Mouse (Mus musculus): ENCODE data around the gene Samd5. TPM values are rescaled to one million over a fixed set of nuclear protein-coding genes. Genes with fewer than 3 reads are reported as not detected.

The Samd5 gene
- polyA plus RNA-seq, 1 experiment from 2014 or later: 5.4 TPM

DNA sequence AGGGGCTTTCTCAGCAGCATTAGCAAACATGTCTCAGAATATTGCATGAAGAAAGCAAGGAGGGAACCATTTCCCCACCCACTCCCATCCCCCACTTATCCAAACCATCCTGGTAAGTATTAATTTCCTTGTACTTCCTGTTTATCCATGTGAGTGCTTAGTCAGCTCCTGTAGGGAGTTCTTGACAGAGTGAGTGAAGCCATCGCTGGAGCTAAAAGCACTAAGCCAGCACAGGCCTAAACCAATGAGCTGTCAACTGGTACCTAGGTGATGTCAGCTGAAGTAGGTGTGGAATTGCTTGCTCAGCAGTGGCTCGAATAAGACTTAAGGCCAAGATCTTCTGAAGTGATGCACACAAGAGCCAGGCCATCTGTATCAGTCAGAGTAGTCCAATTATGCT is 34.3 kb downstream of the Samd5 start:
- Histone ChIP-seq H3K36me3 (ENCODE audit: control insufficient read depth, insufficient read depth, low read length) (no peaks in the 10 kb centered on the region), H3K27me3 (ENCODE audit: control insufficient read depth, insufficient read depth, low read length) (no peaks in the 10 kb centered on the region), H3K4me2 (ENCODE audit: low read depth, low read length) (no peak overlapping the region), H3K27ac (ENCODE audit: low read length) (no peak overlapping the region), H3K4me1 (ENCODE audit: control insufficient read depth, insufficient read depth, low read length) (no peaks in the 10 kb centered on the region), H3K9ac (ENCODE audit: low read length) (no peak overlapping the region), H3K4me3 (replicated peaks; ENCODE audit: low read length) (no peak overlapping the region), H3K9me3 (replicated peaks; ENCODE audit: control insufficient read depth, low read length) (no peaks in the 10 kb centered on the region)
- 39% methylated on average over 2 of the region's 2 CpGs for WGBS
- no peak for ATAC-seq (ENCODE audit: insufficient read depth, low FRiP score)

DNA sequence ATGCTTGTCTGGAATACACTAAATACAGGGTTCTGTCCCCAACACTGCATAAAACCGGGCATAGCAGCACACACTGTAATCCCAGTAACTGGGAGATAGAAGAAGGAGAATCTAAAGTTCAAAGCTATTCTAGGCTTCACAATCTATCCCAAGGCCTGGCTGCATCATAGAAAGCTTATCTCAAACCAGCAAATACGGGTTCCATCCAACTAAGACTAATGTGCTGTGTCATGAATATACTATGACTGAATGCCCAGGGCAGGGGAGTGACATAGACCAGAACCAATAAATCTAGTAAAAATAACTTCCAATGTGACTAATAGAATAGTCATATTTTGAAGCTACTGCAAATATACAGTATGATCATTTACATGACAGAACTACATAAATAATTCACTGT is 35.0 kb downstream of the Samd5 start:
- Histone ChIP-seq H3K27me3 (ENCODE audit: control insufficient read depth, insufficient read depth, low read length) (no peaks in the 10 kb centered on the region), H3K4me3 (replicated peaks; ENCODE audit: low read length) (no peak overlapping the region), H3K9me3 (replicated peaks; ENCODE audit: control insufficient read depth, low read length) (no peaks in the 10 kb centered on the region), H3K4me1 (ENCODE audit: control insufficient read depth, insufficient read depth, low read length) (no peaks in the 10 kb centered on the region), H3K27ac (ENCODE audit: low read length) (no peak overlapping the region), H3K9ac (ENCODE audit: low read length) (no peak overlapping the region), H3K4me2 (ENCODE audit: low read depth, low read length) (no peak overlapping the region), H3K36me3 (ENCODE audit: control insufficient read depth, insufficient read depth, low read length) (no peaks in the 10 kb centered on the region)
- ATAC-seq (ENCODE audit: insufficient read depth, low FRiP score): no peak
- WGBS: 60% methylated on average over 2 of the region's 2 CpGs

DNA sequence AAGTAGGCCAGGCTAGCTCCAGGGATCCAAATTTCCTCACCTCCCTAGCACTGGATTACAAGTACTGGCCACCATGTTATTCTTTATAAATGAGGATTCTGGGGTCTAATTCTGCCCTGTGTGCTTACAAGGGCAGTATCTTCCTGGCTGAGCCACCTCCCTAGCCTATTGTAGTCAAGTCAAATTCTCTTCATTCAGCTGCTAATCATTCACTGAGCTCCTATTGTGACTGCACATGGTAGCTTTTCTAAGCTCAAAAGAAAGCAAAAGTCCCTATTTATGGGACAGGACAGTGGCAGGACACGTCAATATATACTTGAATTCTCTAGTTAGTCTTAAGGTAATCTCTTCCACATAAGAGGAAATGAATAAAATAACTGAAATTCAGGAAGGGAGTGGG is 49.7 kb downstream of the Samd5 start:
- 64% methylated on average over 1 of the region's 1 CpGs for WGBS
- Histone ChIP-seq H3K9ac (ENCODE audit: low read length) (no peak overlapping the region), H3K4me2 (ENCODE audit: low read depth, low read length) (no peak overlapping the region), H3K9me3 (replicated peaks; ENCODE audit: control insufficient read depth, low read length) (no peaks in the 10 kb centered on the region), H3K27ac (ENCODE audit: low read length) (no peak overlapping the region), H3K4me1 (ENCODE audit: control insufficient read depth, insufficient read depth, low read length) (no peaks in the 10 kb centered on the region), H3K4me3 (replicated peaks; ENCODE audit: low read length) (no peak overlapping the region), H3K36me3 (ENCODE audit: control insufficient read depth, insufficient read depth, low read length) (no peaks in the 10 kb centered on the region), H3K27me3 (ENCODE audit: control insufficient read depth, insufficient read depth, low read length) (no peaks in the 10 kb centered on the region)
- ATAC-seq (ENCODE audit: insufficient read depth, low FRiP score): no peak

DNA sequence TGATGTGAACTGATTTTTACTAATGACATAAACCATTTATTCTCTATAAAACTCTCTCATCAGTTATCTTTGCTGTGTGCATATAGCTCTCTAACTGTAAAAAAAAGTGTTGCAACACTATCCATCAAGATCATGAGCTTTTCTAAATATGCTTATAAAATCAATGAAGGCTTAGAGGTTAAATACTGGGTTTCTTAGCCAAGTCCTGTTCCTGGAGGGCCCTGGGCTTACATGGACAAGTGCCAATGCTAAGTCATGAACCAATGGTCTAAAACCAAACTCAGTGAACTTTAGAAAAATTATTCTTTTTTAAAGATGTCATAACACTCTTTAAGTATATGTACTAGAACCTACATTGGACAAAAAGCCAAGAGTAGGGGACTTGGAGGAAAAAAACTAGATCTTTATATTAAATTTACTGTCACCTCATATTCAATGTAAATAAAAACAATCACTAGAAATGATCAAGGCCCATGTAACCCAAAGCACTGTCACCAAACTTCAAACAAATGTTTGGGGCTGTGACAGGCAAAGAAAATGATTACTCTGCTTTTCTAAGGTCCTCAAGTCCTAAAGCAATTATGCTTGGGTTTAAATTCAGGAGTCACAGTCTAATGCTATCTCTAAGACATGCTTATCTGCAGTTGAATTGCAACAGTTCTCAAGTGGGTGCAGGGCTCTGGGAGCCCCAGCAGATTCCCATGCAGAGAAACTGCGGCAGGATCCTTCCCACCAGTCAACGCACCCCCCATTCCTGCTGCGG is 52.9 kb downstream of the Samd5 start:
- H3K4me3 ChIP-seq (replicated peaks; ENCODE audit: low read length): no peak overlapping the region
- H3K27ac ChIP-seq (ENCODE audit: low read length): no peak overlapping the region
- no peak overlapping the region for H3K4me2 ChIP-seq (ENCODE audit: low read depth, low read length)
- no peaks in the 10 kb centered on the region for H3K36me3 ChIP-seq (ENCODE audit: control insufficient read depth, insufficient read depth, low read length)
- WGBS: 82% methylated on average over 3 of the region's 3 CpGs
- no peaks in the 10 kb centered on the region for H3K27me3 ChIP-seq (ENCODE audit: control insufficient read depth, insufficient read depth, low read length)
- H3K9ac ChIP-seq (ENCODE audit: low read length): no peak overlapping the region
- ATAC-seq (ENCODE audit: insufficient read depth, low FRiP score): no peak
- H3K4me1 ChIP-seq (ENCODE audit: control insufficient read depth, insufficient read depth, low read length): no peaks in the 10 kb centered on the region
- H3K9me3 ChIP-seq (replicated peaks; ENCODE audit: control insufficient read depth, low read length): no peaks in the 10 kb centered on the region

DNA sequence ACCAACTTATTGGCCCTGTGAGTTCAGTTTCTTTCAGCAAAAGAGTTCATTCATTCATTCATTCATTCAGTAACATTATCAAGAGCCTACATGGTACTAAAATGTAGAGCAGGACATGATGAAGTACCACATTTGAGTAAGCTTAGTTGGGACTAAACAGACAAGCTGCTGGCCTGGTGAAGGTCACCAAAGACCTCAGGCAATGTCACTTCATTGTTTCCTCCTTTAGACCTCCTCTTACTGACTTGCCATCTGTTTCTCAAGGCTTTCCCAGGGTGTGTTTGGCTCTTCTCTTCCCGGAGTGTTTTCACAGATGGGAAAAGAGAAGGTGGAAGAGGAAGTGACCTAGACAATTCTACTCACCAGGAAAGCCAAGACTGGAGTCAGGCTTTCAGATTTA is 54.0 kb downstream of the Samd5 start:
- WGBS: 29% methylated on average over 1 of the region's 1 CpGs
- Histone ChIP-seq H3K4me3 (replicated peaks; ENCODE audit: low read length) (no peak overlapping the region), H3K27ac (ENCODE audit: low read length) (no peak overlapping the region), H3K4me1 (ENCODE audit: control insufficient read depth, insufficient read depth, low read length) (no peaks in the 10 kb centered on the region), H3K27me3 (ENCODE audit: control insufficient read depth, insufficient read depth, low read length) (no peaks in the 10 kb centered on the region), H3K4me2 (ENCODE audit: low read depth, low read length) (no peak overlapping the region), H3K36me3 (ENCODE audit: control insufficient read depth, insufficient read depth, low read length) (no peaks in the 10 kb centered on the region), H3K9ac (ENCODE audit: low read length) (no peak overlapping the region), H3K9me3 (replicated peaks; ENCODE audit: control insufficient read depth, low read length) (no peaks in the 10 kb centered on the region)
- ATAC-seq (ENCODE audit: insufficient read depth, low FRiP score): no peak

DNA sequence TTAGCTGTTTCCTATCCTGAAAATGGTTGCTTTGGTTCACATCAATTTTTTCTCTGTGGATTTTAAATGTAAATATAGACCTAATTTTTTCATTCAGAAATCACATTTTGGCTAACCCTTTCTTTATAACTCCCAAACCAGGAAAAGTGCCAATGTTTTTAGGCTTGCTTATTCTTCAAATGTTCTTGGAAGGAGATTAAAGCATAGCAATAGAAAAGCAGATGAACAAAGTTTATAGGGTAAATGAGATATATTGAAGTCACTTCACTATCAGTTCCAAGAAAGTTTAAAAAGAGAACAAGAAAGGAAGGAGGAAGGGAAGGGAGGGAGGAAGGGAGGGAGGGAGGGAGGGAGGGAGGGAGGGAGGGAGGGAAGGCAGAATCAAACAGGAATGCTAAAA is 60.0 kb downstream of the Samd5 start:
- Histone ChIP-seq H3K4me2 (ENCODE audit: low read depth, low read length) (no peak overlapping the region), H3K9me3 (replicated peaks; ENCODE audit: control insufficient read depth, low read length) (no peaks in the 10 kb centered on the region), H3K27me3 (ENCODE audit: control insufficient read depth, insufficient read depth, low read length) (no peaks in the 10 kb centered on the region), H3K9ac (ENCODE audit: low read length) (no peak overlapping the region), H3K4me1 (ENCODE audit: control insufficient read depth, insufficient read depth, low read length) (no peaks in the 10 kb centered on the region), H3K36me3 (ENCODE audit: control insufficient read depth, insufficient read depth, low read length) (no peaks in the 10 kb centered on the region), H3K27ac (ENCODE audit: low read length) (no peak overlapping the region), H3K4me3 (replicated peaks; ENCODE audit: low read length) (no peak overlapping the region)
- ATAC-seq (ENCODE audit: insufficient read depth, low FRiP score): no peak

DNA sequence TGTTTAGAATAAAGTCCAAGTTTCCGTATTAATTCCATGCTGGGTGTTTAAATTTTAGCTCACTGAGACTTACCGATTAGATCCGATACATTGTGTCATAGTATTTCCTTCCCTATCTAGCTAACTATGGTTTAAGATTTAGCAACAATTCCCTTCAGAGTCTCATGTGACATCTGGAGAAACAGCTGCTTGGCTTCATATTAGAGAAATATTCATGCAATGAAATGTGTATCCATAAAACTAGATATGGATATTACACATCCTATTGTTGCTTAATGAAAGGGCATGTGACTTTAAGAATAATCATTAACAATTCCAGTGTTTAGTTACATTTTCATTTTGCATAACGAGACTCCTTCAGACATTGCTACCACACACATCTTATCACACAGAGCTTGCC is 66.2 kb downstream of the Samd5 start:
- Histone ChIP-seq H3K27me3 (ENCODE audit: control insufficient read depth, insufficient read depth, low read length) (no peaks in the 10 kb centered on the region), H3K27ac (ENCODE audit: low read length) (no peak overlapping the region), H3K4me3 (replicated peaks; ENCODE audit: low read length) (no peak overlapping the region), H3K4me1 (ENCODE audit: control insufficient read depth, insufficient read depth, low read length) (0 out of 2 replicates have a peak, but pooled peaks cover 3% of the 10 kb centered on the region), H3K9me3 (replicated peaks; ENCODE audit: control insufficient read depth, low read length) (no peaks in the 10 kb centered on the region), H3K36me3 (ENCODE audit: control insufficient read depth, insufficient read depth, low read length) (no peaks in the 10 kb centered on the region), H3K4me2 (ENCODE audit: low read depth, low read length) (no peak overlapping the region), H3K9ac (ENCODE audit: low read length) (no peak overlapping the region)
- no peak for ATAC-seq (ENCODE audit: insufficient read depth, low FRiP score)
- WGBS: 65% methylated on average over 4 of the region's 4 CpGs

DNA sequence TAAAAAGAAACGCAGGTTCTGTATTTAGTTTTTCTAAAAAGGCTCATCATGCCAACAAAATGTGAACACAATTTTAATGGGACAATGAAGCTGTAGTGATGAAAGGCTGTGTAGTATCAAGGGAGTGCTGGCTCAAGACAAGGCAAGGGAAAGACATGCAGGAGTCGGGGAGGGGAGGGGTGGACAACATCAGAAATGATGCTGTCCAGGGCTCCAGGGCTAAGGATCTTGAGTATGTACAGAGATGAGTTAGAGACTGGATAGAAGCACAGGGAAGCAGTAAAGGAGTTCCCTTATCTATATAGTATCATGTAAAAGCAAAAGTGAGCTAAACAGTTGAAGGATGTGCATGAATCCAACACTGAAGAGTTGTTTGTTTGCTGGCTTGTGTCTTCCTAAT is 67.9 kb downstream of the Samd5 start:
- Histone ChIP-seq H3K4me2 (ENCODE audit: low read depth, low read length) (no peak overlapping the region), H3K27me3 (ENCODE audit: control insufficient read depth, insufficient read depth, low read length) (no peaks in the 10 kb centered on the region), H3K36me3 (ENCODE audit: control insufficient read depth, insufficient read depth, low read length) (no peaks in the 10 kb centered on the region), H3K27ac (ENCODE audit: low read length) (no peak overlapping the region), H3K4me1 (ENCODE audit: control insufficient read depth, insufficient read depth, low read length) (0 out of 2 replicates have a peak, but pooled peaks cover 10% of the 10 kb centered on the region), H3K9ac (ENCODE audit: low read length) (no peak overlapping the region), H3K4me3 (replicated peaks; ENCODE audit: low read length) (no peak overlapping the region), H3K9me3 (replicated peaks; ENCODE audit: control insufficient read depth, low read length) (no peaks in the 10 kb centered on the region)
- ATAC-seq (ENCODE audit: insufficient read depth, low FRiP score): peak; percentile 53; the same call in 1 of the 2 replicates
- 56% methylated on average over 2 of the region's 2 CpGs for WGBS

DNA sequence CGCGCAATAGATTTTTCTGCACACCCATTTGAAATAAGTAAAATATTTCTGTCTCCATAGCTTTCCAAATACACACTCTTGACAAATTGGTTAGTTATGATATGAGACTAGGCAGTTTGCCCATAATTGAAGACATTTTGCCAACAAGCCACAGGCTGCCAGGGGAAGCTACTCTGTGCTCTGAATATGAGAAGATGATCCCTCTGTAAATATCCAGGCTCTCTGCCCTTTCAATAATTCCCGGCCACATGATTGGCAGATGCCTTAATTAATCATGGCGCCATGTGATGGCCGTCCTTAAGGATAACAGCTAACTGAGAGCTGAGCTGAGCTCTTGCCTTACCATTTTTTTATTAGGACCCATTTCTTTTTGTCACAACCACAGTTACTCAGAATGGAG is 69.4 kb downstream of the Samd5 start:
- Histone ChIP-seq H3K4me2 (ENCODE audit: low read depth, low read length) (no peak overlapping the region), H3K4me3 (replicated peaks; ENCODE audit: low read length) (no peak overlapping the region), H3K9ac (ENCODE audit: low read length) (no peak overlapping the region), H3K27ac (ENCODE audit: low read length) (no peak overlapping the region), H3K4me1 (ENCODE audit: control insufficient read depth, insufficient read depth, low read length) (0 out of 2 replicates have a peak, but pooled peaks cover 10% of the 10 kb centered on the region), H3K27me3 (ENCODE audit: control insufficient read depth, insufficient read depth, low read length) (no peaks in the 10 kb centered on the region), H3K36me3 (ENCODE audit: control insufficient read depth, insufficient read depth, low read length) (no peaks in the 10 kb centered on the region), H3K9me3 (replicated peaks; ENCODE audit: control insufficient read depth, low read length) (no peaks in the 10 kb centered on the region)
- no peak for ATAC-seq (ENCODE audit: insufficient read depth, low FRiP score)
- 70% methylated on average over 5 of the region's 5 CpGs for WGBS
